Mouse (Mus musculus): Measurements from ENCODE around the gene Vps37b. TPM values are rescaled to one million over a fixed set of nuclear protein-coding genes. Genes with fewer than 3 reads are reported as not detected.

The Vps37b gene
- polyA plus RNA-seq, 1 experiment: 45.2 TPM

GRCm38 (mm10) chr5:124002876-124003275 lies 29.2 kb downstream of the Vps37b start:
- peak; percentile 56 for DNase-seq (ENCODE audit: low read depth)

- no peak for DNase-seq (ENCODE audit: low read depth)
Observed at GRCm38 (mm10) chr5:124001274-124001673, 30.8 kb downstream of the Vps37b start.

GRCm38 (mm10) chr5:124000824-124001223 lies 31.2 kb downstream of the Vps37b start:
- no peak for DNase-seq (ENCODE audit: low read depth)

- DNase-seq (ENCODE audit: low read depth): no peak
Observed at GRCm38 (mm10) chr5:123998370-123998769, 33.7 kb downstream of the Vps37b start.

GRCm38 (mm10) chr5:123997811-123998210 lies 34.3 kb downstream of the Vps37b start:
- DNase-seq (ENCODE audit: low read depth): no peak

GRCm38 (mm10) chr5:123997211-123997751 lies 34.8 kb downstream of the Vps37b start:
- no peak for DNase-seq (ENCODE audit: low read depth)

- no peak for DNase-seq (ENCODE audit: low read depth)
Observed at GRCm38 (mm10) chr5:123996695-123997094, 35.4 kb downstream of the Vps37b start.

- DNase-seq (ENCODE audit: low read depth): no peak
Observed at GRCm38 (mm10) chr5:123996194-123996593, 35.9 kb downstream of the Vps37b start.

GRCm38 (mm10) chr5:123995388-123995787 lies 36.7 kb downstream of the Vps37b start:
- DNase-seq (ENCODE audit: low read depth): no peak

GRCm38 (mm10) chr5:123994468-123994867 lies 37.6 kb downstream of the Vps37b start:
- no peak for DNase-seq (ENCODE audit: low read depth)

GRCm38 (mm10) chr5:123993263-123994036 lies 38.6 kb downstream of the Vps37b start:
- no peak for DNase-seq (ENCODE audit: low read depth)

- no peak for DNase-seq (ENCODE audit: low read depth)
Observed at GRCm38 (mm10) chr5:123992794-123993193, 39.3 kb downstream of the Vps37b start.

GRCm38 (mm10) chr5:123992193-123992637 lies 39.9 kb downstream of the Vps37b start:
- no peak for DNase-seq (ENCODE audit: low read depth)

GRCm38 (mm10) chr5:123991321-123991720 lies 40.7 kb downstream of the Vps37b start:
- no peak for DNase-seq (ENCODE audit: low read depth)

- no peak for DNase-seq (ENCODE audit: low read depth)
Observed at GRCm38 (mm10) chr5:123989941-123990885, 41.9 kb downstream of the Vps37b start.

- DNase-seq (ENCODE audit: low read depth): no peak
Observed at GRCm38 (mm10) chr5:123987511-123987910, 44.6 kb downstream of the Vps37b start.

GRCm38 (mm10) chr5:123986925-123987324 lies 45.1 kb downstream of the Vps37b start:
- DNase-seq (ENCODE audit: low read depth): no peak

- no peak for DNase-seq (ENCODE audit: low read depth)
Observed at GRCm38 (mm10) chr5:123985434-123985833, 46.6 kb downstream of the Vps37b start.

- DNase-seq (ENCODE audit: low read depth): no peak
Observed at GRCm38 (mm10) chr5:123982838-123983237, 49.2 kb downstream of the Vps37b start.

- no peak for DNase-seq (ENCODE audit: low read depth)
Observed at GRCm38 (mm10) chr5:123981250-123981554, 50.9 kb downstream of the Vps37b start.

- DNase-seq (ENCODE audit: low read depth): peak; percentile 76
Observed at GRCm38 (mm10) chr5:123980521-123981249, 51.4 kb downstream of the Vps37b start.

GRCm38 (mm10) chr5:123979980-123980369 lies 52.1 kb downstream of the Vps37b start:
- no peak for DNase-seq (ENCODE audit: low read depth)
